Mouse (Mus musculus) lung, adult 10 weeks (tissue): ENCODE results near the gene Lrrc10. TPM values are rescaled to one million over a fixed set of nuclear protein-coding genes. Genes with fewer than 3 reads are reported as not detected.

ENCODE experiments used
- polyA plus RNA-seq: library from polyadenylated mRNA; stranded (reverse); fragments of 350-450 nt; fragmentation: Illumina TruSeq; extraction: RNeasy Lipid Tissue Mini Kit (QIAGEN cat#74804); gene quantifications from one replicate; pipeline ENCODE4 v1.2.3, GENCODE M21; 2014; ENCODE audit warnings: low read depth, low replicate concordance; ENCODE audit not compliant: insufficient read depth

The Lrrc10 gene
- polyA plus RNA-seq, result 1.6 TPM

GRCm38 (mm10) chr10:117045175-117046056 lies at the start of gene Lrrc10:
Gene Lrrc10 (plus strand): TSS chr10:117045341.

GRCm38 (mm10) chr10:117063254-117064021 lies 18.3 kb downstream of the Lrrc10 start, which contains the start of gene Cct2:
Gene Cct2 (minus strand): TSS chr10:117063814.

Other genes with a start within 250 kb of the Lrrc10 start
- not detected for gene Myrfl, start 148.4 kb upstream of the Lrrc10 start, polyA plus RNA-seq
- gene Rab3ip, start 94.6 kb upstream of the Lrrc10 start, polyA plus RNA-seq, result 17.9 TPM
- not detected for gene Gm10271, start 72.7 kb upstream of the Lrrc10 start, polyA plus RNA-seq
- gene Best3, start 59.0 kb upstream of the Lrrc10 start, polyA plus RNA-seq, result 0.11 TPM
- gene Cct2, start 18.5 kb downstream of the Lrrc10 start, polyA plus RNA-seq, result 103 TPM
- gene Frs2, start 103.2 kb downstream of the Lrrc10 start, polyA plus RNA-seq, result 6.7 TPM
- 48.4 TPM for gene Yeats4, start 179.2 kb downstream of the Lrrc10 start, polyA plus RNA-seq
- gene 9530003J23Rik, start 193.4 kb downstream of the Lrrc10 start, polyA plus RNA-seq, result 0.84 TPM
- gene Lyz2, start 237.0 kb downstream of the Lrrc10 start, polyA plus RNA-seq, result 11,807 TPM
- 1,103 TPM for gene Lyz1, start 247.5 kb downstream of the Lrrc10 start, polyA plus RNA-seq